Mouse (Mus musculus): ENCODE measurements at regions not wholly inside any gene's neighbourhood (a gene's known extent, or its start where the extent isn't known, plus 50 kb on each side); places are given as distances from the start of the nearest gene placed in this dataset.

DNA sequence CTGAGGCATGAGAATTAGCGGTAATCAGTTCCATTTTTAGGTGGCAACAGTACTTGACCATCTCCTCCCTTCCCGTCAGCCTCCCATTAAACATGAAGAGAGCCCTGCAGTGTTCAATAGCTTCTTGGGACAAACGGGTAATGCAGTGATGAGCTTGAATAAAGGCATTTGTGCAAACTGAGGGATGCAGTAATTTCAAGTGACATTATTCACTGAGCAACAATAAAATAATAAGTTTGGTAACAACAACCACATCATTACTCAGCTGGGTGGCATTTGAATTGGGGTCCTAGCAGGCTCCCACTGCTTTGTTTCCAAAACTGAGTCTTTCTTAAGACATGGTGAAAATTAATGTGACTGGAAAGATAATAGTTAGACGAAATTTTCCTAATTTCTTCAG is 315.2 kb upstream of the C030005K15Rik start:
- DNase-seq (ENCODE audit: low spot score in 2 of 2): no peak

DNA sequence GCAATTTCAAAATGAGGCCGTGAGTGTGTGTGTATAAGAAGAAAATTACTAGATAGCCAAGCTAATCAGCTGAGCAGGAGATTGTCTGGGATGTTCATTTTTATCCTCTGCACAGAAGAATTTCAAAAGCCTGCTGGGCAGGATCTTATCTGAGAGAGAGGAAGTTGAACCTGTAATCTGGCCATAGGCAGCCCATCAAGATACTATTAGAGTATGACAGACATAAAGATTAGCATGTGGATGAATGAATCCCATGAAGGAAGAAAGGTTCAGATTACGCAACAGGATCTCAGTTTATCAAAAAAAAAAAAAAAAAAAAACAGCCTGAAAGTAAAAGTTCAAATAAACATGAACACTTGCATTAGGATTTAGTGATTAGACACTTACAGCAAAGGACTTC is 317.3 kb upstream of the C030005K15Rik start:
- DNase-seq (ENCODE audit: low spot score in 2 of 2): no peak

DNA sequence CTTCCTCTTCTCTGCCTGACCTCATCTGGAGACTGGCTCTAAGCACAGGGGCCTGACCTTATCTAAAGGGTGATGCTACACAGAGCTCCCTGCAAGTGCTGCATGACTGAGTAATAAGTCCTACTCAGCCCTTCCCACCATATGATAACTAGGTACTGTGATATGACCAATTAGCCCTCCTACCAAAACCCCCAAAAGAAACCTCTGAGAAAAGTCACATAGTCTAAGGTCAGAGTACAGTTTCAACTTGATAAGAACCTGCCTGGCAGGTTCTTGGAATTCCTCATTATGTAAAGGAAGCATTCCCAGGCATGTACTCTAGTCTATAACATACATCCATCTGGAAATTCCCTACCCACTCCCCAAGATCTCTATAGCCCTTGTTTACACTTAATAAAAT is 318.0 kb upstream of the C030005K15Rik start:
- no peak for DNase-seq (ENCODE audit: low spot score in 2 of 2)

DNA sequence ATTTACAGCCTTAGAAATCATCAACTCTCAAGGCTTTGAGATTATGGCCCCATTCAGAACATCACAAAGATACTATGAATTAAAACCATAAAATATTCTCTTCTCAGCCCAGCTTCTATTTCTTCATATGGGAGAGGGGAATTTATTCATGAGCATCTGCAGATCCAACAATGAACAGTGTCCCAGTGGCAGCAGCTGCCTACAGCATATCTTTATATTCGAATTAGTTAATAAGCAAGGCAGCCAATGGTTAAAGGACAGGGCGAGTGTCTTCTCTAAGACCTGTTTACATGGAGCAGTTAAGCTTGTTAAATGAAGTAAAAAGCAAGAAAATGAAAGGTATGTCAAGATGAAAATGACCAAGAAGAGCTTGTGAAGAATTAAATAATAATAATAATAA is 346.9 kb upstream of the C030005K15Rik start:
- no peak for DNase-seq (ENCODE audit: low spot score in 2 of 2)

DNA sequence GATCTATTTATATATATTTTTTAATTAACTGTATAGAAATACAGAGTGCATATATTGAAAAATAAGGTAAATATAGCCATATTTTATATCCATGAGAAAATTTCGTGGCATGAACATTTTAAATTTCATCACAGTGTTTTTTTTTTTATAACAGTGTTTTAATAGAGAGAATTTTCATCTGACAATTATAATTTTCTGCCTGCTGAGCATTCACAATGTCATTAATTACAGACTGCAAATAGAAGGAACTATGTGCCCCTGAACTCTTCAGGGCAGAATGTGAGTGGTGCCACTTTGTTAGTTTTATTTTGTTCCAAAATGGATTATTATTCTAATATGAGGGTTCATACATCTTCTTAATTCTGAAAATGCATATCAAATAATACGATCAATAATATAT is 358.3 kb upstream of the C030005K15Rik start:
- DNase-seq (ENCODE audit: low spot score in 2 of 2): no peak

DNA sequence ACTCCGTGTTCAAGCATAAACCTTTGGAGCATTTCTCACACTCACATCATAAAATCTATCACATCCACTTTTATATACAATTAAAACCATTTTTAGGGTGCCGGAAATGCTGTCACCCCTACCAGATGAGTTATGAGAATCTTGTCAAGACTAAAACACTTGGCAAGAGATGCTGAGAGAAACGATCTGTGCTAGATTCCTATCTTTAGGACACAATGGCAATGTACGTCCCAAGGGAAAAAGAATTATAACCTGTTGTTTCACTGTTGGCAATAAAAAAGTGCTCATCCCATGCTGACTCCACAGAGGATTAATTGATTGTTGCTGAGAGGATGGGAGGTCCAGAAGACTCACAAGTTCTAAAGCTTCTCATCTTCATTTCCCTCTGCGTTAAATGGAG is 389.7 kb upstream of the C030005K15Rik start:
- no peak for DNase-seq (ENCODE audit: low spot score in 2 of 2)

DNA sequence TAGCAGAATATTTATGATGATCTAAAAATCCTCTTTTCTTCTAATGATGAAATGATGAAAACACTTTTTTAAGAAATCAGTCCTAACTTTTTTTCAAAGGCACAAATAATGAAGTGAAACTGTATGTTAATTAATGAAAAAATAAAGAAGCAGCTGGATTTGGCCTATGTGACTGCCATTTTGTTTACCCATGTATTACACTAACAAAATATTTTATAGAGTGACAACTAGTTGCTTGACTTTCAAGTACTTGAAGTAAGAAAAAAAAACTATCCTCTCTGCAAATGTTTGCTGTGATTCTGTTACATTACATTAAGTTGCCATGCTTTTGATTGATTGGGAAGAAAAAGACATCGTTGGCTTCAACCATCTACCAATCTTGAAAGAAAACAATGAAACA is 399.2 kb upstream of the C030005K15Rik start:
- no peak for DNase-seq (ENCODE audit: low spot score in 2 of 2)

DNA sequence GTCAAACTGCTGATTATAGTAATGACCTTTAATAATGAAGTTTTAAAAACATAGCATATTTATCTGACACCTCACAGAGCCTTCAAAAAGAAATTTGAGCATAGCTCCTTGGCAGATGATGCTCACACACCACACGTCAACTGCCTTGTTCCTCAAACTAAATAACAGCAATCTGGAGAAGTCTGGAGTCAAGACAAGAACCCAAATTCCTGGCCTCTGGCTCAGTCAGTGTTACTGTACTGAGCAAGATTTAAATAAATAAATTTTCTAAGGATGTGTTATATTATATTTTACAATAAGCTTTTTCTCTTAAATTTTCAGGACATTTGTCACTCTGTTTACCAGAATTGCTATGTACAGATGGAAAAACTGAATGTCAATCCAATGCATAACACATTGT is 408.5 kb upstream of the C030005K15Rik start:
- DNase-seq (ENCODE audit: low spot score in 2 of 2): no peak

DNA sequence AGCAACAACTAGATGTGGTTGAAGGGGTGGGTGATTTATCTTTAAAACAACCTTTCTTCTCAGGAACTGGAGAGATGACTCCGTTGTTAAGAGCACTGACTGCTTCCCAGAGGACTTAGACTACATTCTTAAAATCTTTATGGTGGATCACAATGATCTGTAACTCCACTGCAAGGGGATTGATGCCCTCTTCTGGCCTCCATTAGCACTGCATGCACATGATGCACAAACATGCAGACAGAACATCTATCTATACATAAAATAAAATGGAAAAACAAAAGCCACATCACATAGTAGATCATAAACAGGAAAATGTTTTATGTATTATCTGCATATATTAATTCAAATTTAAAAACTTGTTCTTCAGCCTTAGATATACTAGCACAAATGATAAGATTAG is 419.2 kb upstream of the C030005K15Rik start:
- no peak for DNase-seq (ENCODE audit: low spot score in 2 of 2)

DNA sequence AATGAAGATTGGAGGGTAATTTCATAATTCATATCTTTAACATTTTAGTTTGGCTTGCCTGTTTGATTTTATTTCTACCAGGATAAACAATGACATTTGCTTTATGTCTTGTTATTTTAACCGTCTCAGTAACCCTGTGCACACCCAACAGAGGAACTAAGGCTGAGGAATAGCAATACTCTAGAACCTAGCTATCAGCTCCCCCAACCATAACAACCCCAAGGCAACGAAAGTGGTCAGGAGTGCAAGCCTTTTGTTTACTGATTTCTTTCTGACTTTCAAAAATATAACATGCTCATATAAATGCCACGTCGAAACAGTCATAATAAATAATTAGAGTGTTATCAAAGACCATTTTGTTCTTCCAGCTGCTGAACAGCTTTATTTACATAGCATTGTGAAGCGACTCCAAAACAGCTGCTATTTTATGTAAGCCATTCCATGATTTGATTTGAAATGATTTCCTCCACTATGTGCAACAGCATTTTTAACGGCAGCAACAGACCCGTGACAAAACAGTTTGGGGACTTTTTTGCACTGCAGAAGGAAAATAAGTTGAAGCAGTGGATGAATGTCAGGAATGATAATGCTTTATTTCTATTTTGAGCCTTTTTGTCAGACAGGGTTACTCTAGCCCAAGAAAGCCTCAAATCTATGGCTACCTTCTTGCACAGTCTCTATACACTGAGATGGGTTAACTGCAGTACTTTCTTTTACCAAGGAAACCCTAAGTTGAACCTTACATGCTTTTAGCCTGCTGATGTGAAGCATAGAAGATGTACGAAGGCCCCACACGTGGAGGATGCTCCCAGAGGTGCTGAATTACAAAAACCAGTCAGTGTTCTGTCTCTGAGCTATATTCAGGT is 420.7 kb upstream of the C030005K15Rik start:
- DNase-seq (ENCODE audit: low spot score in 2 of 2): no peak

DNA sequence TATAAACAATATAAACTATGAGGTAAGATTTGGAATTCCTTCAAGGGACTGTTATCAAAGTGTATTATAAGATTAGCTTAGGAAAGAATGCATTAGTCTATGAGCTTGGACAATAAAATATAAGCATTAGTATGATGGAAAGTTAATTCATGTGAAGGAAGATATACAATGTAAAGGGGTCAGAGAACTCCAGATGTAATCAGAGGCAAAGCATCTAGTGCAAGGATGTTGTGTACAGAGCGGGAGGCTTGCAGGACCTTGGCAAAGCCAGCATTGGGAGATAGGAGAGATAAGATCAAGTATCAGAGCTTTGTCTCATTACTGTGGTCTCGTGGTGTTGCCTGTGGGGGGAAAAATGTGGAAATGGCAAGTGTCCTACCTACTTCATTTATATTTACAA is 429.4 kb upstream of the C030005K15Rik start:
- DNase-seq (ENCODE audit: low spot score in 2 of 2): no peak

DNA sequence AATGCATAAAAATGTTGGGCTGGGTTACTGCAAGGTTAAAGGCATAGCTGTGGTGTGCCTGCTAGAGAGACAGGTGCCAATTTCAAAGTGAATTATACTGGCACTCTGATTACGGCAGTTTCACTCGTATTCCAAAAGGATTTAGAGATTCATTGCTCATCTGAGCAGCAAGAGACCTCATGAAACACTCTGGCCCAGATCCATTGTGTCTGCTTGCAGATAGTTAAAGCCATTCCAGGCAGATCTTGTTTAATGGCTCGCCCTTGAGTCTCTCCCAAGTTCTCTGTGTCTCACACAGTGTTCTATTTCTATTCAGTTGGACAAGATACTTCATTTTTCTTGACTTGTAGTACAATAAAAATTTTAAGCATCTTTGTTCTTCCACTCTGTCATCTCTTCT is 459.1 kb upstream of the C030005K15Rik start:
- DNase-seq (ENCODE audit: low spot score in 2 of 2): no peak

DNA sequence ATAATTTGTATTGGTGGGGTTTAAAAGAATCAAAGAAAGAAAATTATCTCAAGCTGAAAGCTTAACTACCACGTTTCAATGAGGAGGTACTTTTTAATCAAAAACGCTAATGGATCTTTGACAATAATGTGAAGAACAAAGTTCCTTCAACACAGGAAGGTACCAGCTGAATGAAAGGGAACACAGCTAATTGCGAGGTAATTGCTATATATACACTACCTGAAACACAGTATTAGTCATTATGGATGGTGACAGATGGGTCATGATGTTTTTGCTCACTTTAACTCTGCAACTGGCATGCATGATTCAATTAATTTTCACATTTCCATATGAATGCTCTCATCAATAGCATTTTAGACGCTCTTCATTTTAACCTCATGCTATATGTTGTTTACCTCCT is 470.3 kb upstream of the C030005K15Rik start:
- no peak for DNase-seq (ENCODE audit: low spot score in 2 of 2)

DNA sequence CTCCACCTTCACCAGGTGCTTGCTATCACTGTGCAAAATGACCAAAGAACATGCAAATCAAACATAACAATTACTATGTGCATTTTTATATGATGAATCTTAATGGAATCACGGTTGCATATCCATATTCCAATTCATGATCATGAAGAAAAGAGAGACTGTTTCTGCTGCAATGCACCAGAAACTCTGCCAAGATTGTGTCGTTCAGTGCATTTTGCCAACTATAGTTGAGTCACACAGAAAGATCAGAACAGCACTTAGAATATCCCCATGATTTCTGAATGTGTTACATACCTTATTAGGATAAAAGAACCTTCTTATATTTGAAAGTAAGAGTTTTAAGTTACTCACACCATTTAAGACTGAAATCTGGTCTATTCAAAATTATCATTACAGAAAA is 483.7 kb upstream of the C030005K15Rik start:
- DNase-seq (ENCODE audit: low spot score in 2 of 2): no peak

DNA sequence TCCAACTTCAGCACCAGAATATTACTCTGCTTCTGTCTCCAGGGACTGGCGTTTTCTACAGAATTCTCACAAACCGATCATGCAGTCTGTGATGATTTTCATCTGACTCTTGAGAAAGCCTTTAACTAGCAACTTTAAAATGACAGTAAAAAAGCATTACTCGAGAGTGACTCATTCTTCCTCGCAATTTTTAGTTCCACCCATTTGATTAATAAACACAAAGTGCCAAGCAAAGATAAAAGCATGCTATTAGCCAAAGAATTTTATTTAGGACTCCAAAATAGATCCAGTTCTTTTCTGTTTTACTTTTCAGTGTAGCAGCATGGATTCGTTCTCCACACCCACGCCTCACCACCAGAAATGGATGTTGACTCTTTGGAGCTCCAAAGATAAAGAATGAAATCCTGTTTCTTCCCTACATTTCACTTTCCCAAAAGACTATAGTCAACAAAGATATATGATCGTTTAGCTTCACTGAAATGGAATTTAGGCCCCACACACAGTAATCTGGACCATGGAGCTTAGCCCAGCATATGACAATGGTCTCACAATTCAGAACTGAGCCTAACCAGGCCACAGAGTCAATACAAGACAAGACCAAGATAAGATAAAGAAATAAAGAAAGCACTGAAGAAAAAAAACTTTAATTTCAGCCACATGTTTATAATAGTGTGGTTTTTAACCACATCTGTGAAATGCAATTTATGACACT is 486.5 kb upstream of the C030005K15Rik start:
- no peak for DNase-seq (ENCODE audit: low spot score in 2 of 2)

DNA sequence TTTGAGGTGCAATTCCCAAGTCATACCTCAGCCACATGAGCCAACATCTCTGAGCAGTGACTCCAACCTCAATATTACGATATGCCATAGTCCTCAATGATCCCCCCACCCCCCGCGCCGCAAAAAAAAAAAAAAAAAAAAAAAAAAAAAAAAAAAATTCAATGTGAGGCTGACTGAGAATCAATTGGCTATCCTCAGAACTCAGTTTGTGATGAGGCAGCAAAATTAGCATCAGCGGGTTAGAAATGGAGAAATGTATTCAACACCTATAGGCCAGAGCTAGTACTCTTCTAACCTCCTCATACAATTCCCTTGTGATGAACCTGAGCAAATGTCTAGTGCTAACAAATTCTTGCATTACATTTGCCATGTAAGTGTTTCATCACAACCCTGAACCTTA is 504.5 kb upstream of the C030005K15Rik start:
- DNase-seq (ENCODE audit: low spot score in 2 of 2): no peak

DNA sequence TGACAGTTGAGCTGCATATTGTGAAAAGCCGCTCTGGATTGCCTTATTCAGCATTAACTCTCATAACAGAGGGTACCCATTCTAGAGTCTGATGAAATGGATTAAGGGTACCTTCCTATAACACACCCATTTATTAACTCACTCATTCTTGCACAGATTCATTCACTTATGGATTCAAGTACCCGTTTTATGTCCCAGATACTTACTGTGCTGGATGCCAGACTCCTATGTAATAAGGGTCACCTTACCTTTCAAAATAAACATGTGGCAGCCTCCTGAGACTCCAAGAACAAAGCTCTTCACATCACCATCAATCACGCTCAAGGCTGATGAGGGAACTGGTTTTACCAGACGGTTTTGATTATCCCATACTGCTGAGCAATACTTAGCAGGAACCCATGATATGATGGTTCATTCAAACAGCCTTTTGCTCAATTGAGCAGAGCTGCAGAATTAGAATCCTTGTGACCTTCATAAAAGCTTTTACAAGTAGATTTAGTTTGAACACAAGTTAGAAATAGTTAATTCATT is 505.2 kb upstream of the C030005K15Rik start:
- no peak for DNase-seq (ENCODE audit: low spot score in 2 of 2)

DNA sequence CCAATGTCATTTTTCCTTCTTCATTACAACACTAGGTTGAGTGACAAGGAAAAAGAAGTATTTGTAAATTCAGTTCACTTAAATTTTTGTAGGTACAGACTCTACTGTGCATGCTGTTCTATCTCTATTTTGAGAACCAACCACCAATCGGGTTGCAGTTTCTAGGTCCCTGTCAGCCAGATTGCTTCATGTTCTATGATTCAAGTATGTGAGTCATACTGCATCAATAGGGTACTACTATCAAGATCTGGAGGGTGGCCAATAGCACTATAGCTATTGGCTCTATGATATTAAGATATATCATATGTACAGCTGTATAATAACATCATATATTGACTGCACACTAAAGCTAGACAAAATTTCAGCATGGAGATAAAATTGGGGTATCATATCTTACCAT is 521.8 kb upstream of the C030005K15Rik start:
- DNase-seq (ENCODE audit: low spot score in 2 of 2): no peak

DNA sequence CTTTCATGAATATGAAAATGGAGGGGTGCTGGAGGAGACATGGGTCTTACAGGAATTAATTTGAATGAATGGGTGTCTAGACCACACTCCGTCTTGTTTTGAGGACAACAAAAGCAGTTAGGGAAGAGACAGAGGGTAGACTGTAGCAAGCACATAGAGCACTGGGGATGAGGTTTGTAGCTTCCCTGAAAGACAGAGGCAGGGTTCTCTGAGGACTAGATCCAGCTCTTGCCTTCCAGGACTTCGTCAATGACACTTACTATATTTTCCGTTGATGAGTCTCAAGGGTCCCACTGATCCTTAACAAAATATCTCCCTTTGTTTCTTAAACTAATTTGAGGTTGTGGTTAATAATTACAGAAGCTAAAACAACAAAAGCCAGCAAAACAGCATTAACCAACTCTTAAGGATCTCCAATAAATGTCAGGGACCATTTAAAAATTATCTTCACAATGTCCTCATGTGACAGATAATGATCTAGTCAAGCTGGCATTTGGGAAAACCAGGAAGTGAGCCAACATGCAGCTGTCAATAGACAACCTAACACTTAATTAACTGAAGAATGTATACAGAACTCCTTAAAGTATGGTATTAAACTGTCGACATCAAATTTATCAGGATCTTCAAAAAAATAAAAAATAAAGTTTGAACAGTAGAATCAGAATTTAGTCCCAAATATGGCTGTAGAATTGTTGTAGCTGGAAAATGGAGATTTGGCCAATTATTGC is 531.6 kb upstream of the C030005K15Rik start:
- no peak for DNase-seq (ENCODE audit: low spot score in 2 of 2)

DNA sequence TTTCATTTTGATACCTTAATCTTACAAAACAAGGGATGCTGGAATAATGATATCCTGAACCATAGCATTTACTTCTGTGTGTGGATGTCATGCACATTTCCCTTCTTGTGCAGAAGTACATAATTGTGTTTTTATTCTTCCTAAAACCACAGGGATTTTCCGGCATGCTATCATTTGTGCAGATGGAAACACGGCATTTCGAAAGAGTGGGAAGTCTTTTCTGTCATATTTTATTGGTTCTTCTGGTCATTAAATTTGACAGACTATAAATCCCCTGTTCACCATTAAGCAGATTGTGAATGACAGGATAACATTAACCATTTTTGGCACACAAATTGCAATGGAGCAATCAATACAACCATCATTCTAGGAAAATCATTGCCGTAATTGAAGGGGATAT is 532.7 kb upstream of the C030005K15Rik start:
- DNase-seq (ENCODE audit: low spot score in 2 of 2): no peak

DNA sequence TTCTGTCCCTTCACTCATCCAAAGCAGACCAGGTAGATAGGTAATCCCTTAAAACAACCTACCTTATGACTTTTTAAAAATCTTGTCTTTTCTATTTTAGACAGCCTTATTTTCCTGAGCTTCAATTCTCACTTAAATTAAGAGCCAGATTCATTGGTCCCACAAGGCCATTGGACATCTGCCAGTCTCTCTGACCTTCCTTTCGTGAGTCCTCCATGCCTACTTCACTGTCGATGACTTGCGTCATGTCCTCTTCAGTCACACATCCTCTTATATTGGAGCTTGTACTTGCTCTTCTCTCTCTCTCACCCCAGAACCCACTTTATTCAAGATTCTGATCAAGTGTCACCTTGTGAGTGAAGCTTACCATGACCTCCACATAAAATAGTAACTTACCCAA is 542.0 kb upstream of the C030005K15Rik start:
- DNase-seq (ENCODE audit: low spot score in 2 of 2): no peak

DNA sequence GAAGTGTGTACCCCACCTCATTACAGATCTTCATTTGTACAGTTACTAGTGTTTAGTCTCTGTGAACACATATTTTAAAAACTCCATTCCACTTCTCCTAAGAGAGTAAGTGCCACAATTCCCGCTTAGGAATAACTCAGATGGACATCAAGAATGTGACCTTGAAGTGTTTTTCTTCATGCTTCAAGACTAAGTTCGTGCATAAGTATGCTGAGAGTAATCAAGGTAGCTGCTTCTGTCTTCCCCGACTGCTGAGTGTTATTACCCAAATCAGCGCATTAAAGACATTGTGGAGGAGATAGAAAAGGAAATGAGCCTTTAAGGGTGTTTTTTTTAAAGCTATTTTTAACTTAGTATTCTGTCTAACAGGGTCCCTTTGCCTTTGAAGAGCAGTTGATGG is 565.1 kb upstream of the C030005K15Rik start:
- DNase-seq (ENCODE audit: low spot score in 2 of 2): no peak
